Comparison of ENCODE assay signal across 12 mouse cellular contexts in the genomic region with DNA sequence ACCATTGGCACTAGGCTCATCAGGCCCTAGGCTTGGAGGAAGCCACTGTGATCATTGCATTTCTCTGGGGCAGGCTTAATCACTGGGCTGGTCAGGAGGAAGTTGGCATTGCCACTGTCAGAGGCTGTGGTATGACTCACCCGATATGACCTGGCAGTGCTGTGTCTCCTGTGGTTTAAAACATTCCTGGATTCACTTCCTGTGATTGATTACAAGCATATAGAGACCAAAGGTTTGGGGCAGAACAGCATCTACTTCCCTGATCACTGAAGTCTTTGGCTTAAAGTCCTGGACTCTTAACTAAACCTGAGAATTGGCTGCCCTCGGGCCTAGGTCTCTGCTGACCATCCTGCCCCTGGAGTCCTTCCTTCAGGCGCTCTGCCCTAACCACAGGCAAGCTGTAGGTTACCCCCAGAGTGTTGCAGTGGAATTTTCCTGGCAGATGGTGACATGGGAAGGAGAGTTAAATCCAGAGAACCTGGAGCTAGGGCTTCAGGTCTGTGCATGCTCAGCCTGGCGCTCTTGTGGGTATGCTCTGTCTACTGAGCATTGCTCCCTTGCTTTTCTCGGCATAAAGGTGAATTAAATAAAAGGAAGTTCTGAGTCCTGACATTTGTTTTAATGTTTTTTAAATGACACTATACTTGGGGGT. TPM values are rescaled to one million over a fixed set of nuclear protein-coding genes. Genes with fewer than 3 reads are reported as not detected.
A peak's percentile ranks its signal among the peaks of the same experiment; 100 is the strongest.
DNase-seq lines count a peak whose midpoint lies in the region; ATAC-seq lines count a peak whose summit lies in the region.
"Had no signal": no experiment of that assay in that cellular context is flagged by ENCODE, and none has a peak within 500 bp of the region (broad histone marks: within the 10 kb centered on the region; RNA-seq: fewer than 3 reads in every experiment).

No protein-coding gene starts in this region.

- no peak overlapping the region for H3K9ac ChIP-seq in limb, embryonic 13.5 days
- no peak overlapping the region for H3K9ac ChIP-seq in midbrain, embryonic 15.5 days
- H3K9ac ChIP-seq in hindbrain, embryonic 16.5 days (ENCODE audit: low read depth, low read length), result no peak overlapping the region
- H3K9ac ChIP-seq: embryonic facial prominence, embryonic 12.5 days; liver, embryonic 14.5 days; neural tube, embryonic 12.5 days had no signal

- no peaks in the 10 kb centered on the region for H3K9me3 ChIP-seq in limb, embryonic 13.5 days
- no peaks in the 10 kb centered on the region for H3K9me3 ChIP-seq in limb, embryonic 10.5 days (replicated peaks)
- H3K9me3 ChIP-seq in midbrain, embryonic 15.5 days, result no peaks in the 10 kb centered on the region
- no peaks in the 10 kb centered on the region for H3K9me3 ChIP-seq in hindbrain, embryonic 16.5 days (ENCODE audit: control insufficient read depth, low read length)
- H3K9me3 ChIP-seq: embryonic facial prominence, embryonic 12.5 days; neural tube, embryonic 12.5 days had no signal

- no peak overlapping the region for H3K4me3 ChIP-seq in limb, embryonic 13.5 days
- H3K4me3 ChIP-seq in limb, embryonic 10.5 days, result no peak overlapping the region
- H3K4me3 ChIP-seq in midbrain, embryonic 15.5 days, result no peak overlapping the region
- H3K4me3 ChIP-seq in hindbrain, embryonic 16.5 days (ENCODE audit: low read length), result no peak overlapping the region
- H3K4me3 ChIP-seq: embryonic facial prominence, embryonic 12.5 days; neural tube, embryonic 12.5 days had no signal

- peaks cover 44% of the 10 kb centered on the region for H3K36me3 ChIP-seq in limb, embryonic 13.5 days
- peaks cover 44% of the 10 kb centered on the region for H3K36me3 ChIP-seq in limb, embryonic 10.5 days
- H3K36me3 ChIP-seq in midbrain, embryonic 15.5 days (replicated peaks), result no peaks in the 10 kb centered on the region; the same call in 1 of the 2 replicates
- H3K36me3 ChIP-seq in hindbrain, embryonic 16.5 days (ENCODE audit: control insufficient read depth, insufficient read depth, low read length), result peaks cover 4% of the 10 kb centered on the region

- H3K27ac ChIP-seq in limb, embryonic 13.5 days, result no peak overlapping the region
- H3K27ac ChIP-seq in limb, embryonic 10.5 days, result no peak overlapping the region
- H3K27ac ChIP-seq in midbrain, embryonic 15.5 days, result no peak overlapping the region
- H3K27ac ChIP-seq in hindbrain, embryonic 16.5 days (ENCODE audit: low read depth, low read length), result no peak overlapping the region
- H3K27ac ChIP-seq: embryonic facial prominence, embryonic 12.5 days; liver, embryonic 14.5 days; neural tube, embryonic 12.5 days had no signal

- ATAC-seq in limb, embryonic 13.5 days (ENCODE audit: low FRiP score, low read depth), result peak; percentile 20; the same call in 1 of the 2 replicates
- ATAC-seq in common myeloid progenitor, adult 5-6 weeks (replicated peaks; ENCODE audit: low read depth, poor library complexity, severe bottlenecking), result peak; percentile 95
- peak; percentile 72; the same call in 1 of the 2 replicates for ATAC-seq in neutrophil, adult 5-6 weeks (ENCODE audit: extremely low read depth, insufficient number of reproducible peaks, low FRiP score, poor library complexity, severe bottlenecking)
- no peak for ATAC-seq in midbrain, embryonic 15.5 days (replicated peaks)
- ATAC-seq in hindbrain, embryonic 16.5 days, result no peak

- 81% methylated on average over 5 of the region's 5 CpGs for WGBS in limb, embryonic 13.5 days
- 88% methylated on average over 5 of the region's 5 CpGs for WGBS in limb, embryonic 10.5 days
- WGBS in midbrain, embryonic 15.5 days, result 90% methylated on average over 5 of the region's 5 CpGs
- WGBS in hindbrain, embryonic 16.5 days, result 87% methylated on average over 5 of the region's 5 CpGs

- no peaks in the 10 kb centered on the region for H3K27me3 ChIP-seq in limb, embryonic 13.5 days
- H3K27me3 ChIP-seq in limb, embryonic 10.5 days (ENCODE audit: low read depth, poor library complexity, severe bottlenecking), result no peaks in the 10 kb centered on the region
- H3K27me3 ChIP-seq in midbrain, embryonic 15.5 days (replicated peaks), result no peaks in the 10 kb centered on the region
- no peaks in the 10 kb centered on the region for H3K27me3 ChIP-seq in hindbrain, embryonic 16.5 days (replicated peaks; ENCODE audit: control insufficient read depth, insufficient read depth, low read length)
- H3K27me3 ChIP-seq: embryonic facial prominence, embryonic 12.5 days; neural tube, embryonic 12.5 days had no signal

- H3K4me2 ChIP-seq in limb, embryonic 13.5 days (replicated peaks), result no peak overlapping the region
- no peak overlapping the region for H3K4me2 ChIP-seq in midbrain, embryonic 15.5 days
- no peak overlapping the region for H3K4me2 ChIP-seq in hindbrain, embryonic 16.5 days (ENCODE audit: low read length)
- H3K4me2 ChIP-seq: embryonic facial prominence, embryonic 12.5 days; neural tube, embryonic 12.5 days had no signal

- no peak for DNase-seq in limb, embryonic 10.5 days (ENCODE audit: low spot score)
- peak; percentile 78 for DNase-seq in adrenal gland, adult 2 months
- DNase-seq in kidney, postnatal 25 days, result no peak
- DNase-seq: kidney, postnatal 4 days had no signal

- peaks cover 10% of the 10 kb centered on the region for H3K4me1 ChIP-seq in limb, embryonic 13.5 days
- H3K4me1 ChIP-seq in limb, embryonic 10.5 days, result no peaks in the 10 kb centered on the region
- H3K4me1 ChIP-seq in midbrain, embryonic 15.5 days, result no peaks in the 10 kb centered on the region
- no peaks in the 10 kb centered on the region for H3K4me1 ChIP-seq in hindbrain, embryonic 16.5 days (ENCODE audit: control insufficient read depth, insufficient read depth, low read depth, low read length)
- H3K4me1 ChIP-seq: embryonic facial prominence, embryonic 12.5 days; neural tube, embryonic 12.5 days had no signal

RNA-seq across cellular contexts. Expression of gene 1810013L24Rik, which starts 32.6 kb away (rescaled TPM):
- polyA plus RNA-seq in limb, embryonic 13.5 days (2015; fragmentation: Nextera tagmentation; extraction: Ambion mirVana), result 21.2 and 21.3 TPM in 2 replicates
- polyA plus RNA-seq in limb, embryonic 10.5 days (2016; fragmentation: Nextera tagmentation; extraction: Ambion mirVana), result 17.2 and 20.5 TPM in 2 replicates
- 10 to 100 TPM; 75.7 to 77.0 TPM for total RNA-seq in adrenal gland, adult 2 months (2021)
- polyA plus RNA-seq in adrenal gland, adult 2 months (2012; rRNA removed), result 12.8 and 14.9 TPM in 2 replicates
- total RNA-seq in common myeloid progenitor, adult 5-6 weeks (2017), result 63.6 and 71.1 TPM in 2 replicates
- 185 and 198 TPM in 2 replicates for total RNA-seq in neutrophil, adult 5-6 weeks (2017)
- polyA plus RNA-seq in midbrain, embryonic 15.5 days (2015; fragmentation: Nextera tagmentation; extraction: Ambion mirVana), result 27.7 and 29.0 TPM in 2 replicates
- polyA plus RNA-seq in hindbrain, embryonic 16.5 days (2015; fragmentation: Nextera tagmentation; extraction: Ambion mirVana), result 23.8 and 24.5 TPM in 2 replicates

Comparison
In these comparisons a context has a peak if more than half of its experiments do, and no peak if none do; other contexts are left out.
1. ATAC-seq: peak in limb, embryonic 13.5 days (single experiment), common myeloid progenitor, adult 5-6 weeks (single experiment) and neutrophil, adult 5-6 weeks (single experiment); none in midbrain, embryonic 15.5 days (single experiment) and hindbrain, embryonic 16.5 days (single experiment).